ENCODE assay signal across 8 mouse cellular contexts in genomic region chr4:70451750-70452149, GRCm38 (mm10). TPM values are rescaled to one million over a fixed set of nuclear protein-coding genes. Genes with fewer than 3 reads are reported as not detected.
DNase-seq lines count a peak whose midpoint lies in the region.

No protein-coding gene starts in this region.

- peak; percentile 44 to 52 for DNase-seq in heart, postnatal 10 days
- no peak for DNase-seq in heart, postnatal 25 days (ENCODE audit: low spot score)
- DNase-seq in CD4-positive helper T cell, adult 2 months (ENCODE audit: low read depth, low spot score) = peak; percentile 39
- DNase-seq in adrenal gland, adult 8-10 months = peak; percentile 6
- peak; percentile 81 for DNase-seq in embryo, embryonic 10.5 days (ENCODE audit: low spot score)
- DNase-seq in kidney, postnatal 10 days = peak; percentile 65
- peak; percentile 44 for DNase-seq in lung, postnatal 36 days
- DNase-seq in spleen, postnatal 36 days (ENCODE audit: low spot score in 2 of 2) = peak; percentile 2 to 7

- intact Hi-C loops in heart, postnatal 10 days (cut with DNase I) = loop anchor here (1.0 to 5.0 kb wide), 3 partner anchors 86 to 150 kb away; no protein-coding TSS in a partner anchor
- intact Hi-C loops in heart, postnatal 25 days (cut with DNase I) = loop anchor here (1.0 to 2.0 kb wide), 3 partner anchors 83 to 151 kb away; partner anchors contain the start of gene Megf9

RNA-seq across cellular contexts. Expression of gene Cdk5rap2, which starts 41.5 kb away (rescaled TPM):
- total RNA-seq in heart, postnatal 10 days (2021) = 10 to 100 TPM in 1 of 2 experiments, 1 to 10 TPM in 1; 8.0 to 11.9 TPM
- total RNA-seq in heart, postnatal 25 days (2021) = 1 to 10 TPM; 3.7 to 5.3 TPM
- 10 to 100 TPM; 24.7 to 54.6 (median 39.0) TPM for total RNA-seq in adrenal gland, adult 8-10 months (2022)
